Mouse (Mus musculus) heart, embryonic 12.5 days (tissue): ENCODE results near the gene Bcl2l2. TPM values are rescaled to one million over a fixed set of nuclear protein-coding genes. Genes with fewer than 3 reads are reported as not detected.

Experiments
- ATAC-seq: fragments of 200-750 bp; cut with Nextera tagmentation; 2 replicates; pipeline ENCODE4 v1.8.0; 2017; ENCODE audit warnings: moderate TSS enrichment, moderate library complexity; ENCODE audit not compliant: insufficient number of reproducible peaks, low FRiP score
- H3K27ac ChIP-seq: fragments of 300-500 bp; sonication (generic); 2 replicates; pipeline ENCODE4 v1.5.1; 2016; ENCODE audit warnings: mild to moderate bottlenecking, moderate library complexity; ENCODE audit not compliant: poor library complexity, severe bottlenecking
- H3K27me3 ChIP-seq: fragments of 300-500 bp; sonication (generic); replicated peaks from 2 replicates; pipeline ENCODE4 v1.6.1; 2016; ENCODE audit warnings: mild to moderate bottlenecking, moderate library complexity
- H3K36me3 ChIP-seq: fragments of 300-500 bp; sonication (generic); 2 replicates; pipeline ENCODE4 v1.6.1; 2016; ENCODE audit warnings: mild to moderate bottlenecking, moderate library complexity
- H3K4me1 ChIP-seq: fragments of 300-500 bp; sonication (generic); replicated peaks from 2 replicates; pipeline ENCODE4 v1.6.1; 2016; ENCODE audit warnings: mild to moderate bottlenecking
- H3K4me2 ChIP-seq: fragments of 300-500 bp; sonication (generic); 2 replicates; pipeline ENCODE4 v1.6.1; 2016; ENCODE audit warnings: mild to moderate bottlenecking, moderate library complexity
- H3K4me3 ChIP-seq: fragments of 300-500 bp; sonication (generic); 2 replicates; pipeline ENCODE4 v1.5.1; 2016; ENCODE audit warnings: mild to moderate bottlenecking
- H3K9ac ChIP-seq: fragments of 300-500 bp; sonication (generic); 2 replicates; pipeline ENCODE4 v1.6.1; 2016; ENCODE audit warnings: mild to moderate bottlenecking, moderate library complexity
- H3K9me3 ChIP-seq: fragments of 300-500 bp; sonication (generic); replicated peaks from 2 replicates; pipeline ENCODE4 v1.6.1; 2016; ENCODE audit warnings: mild to moderate bottlenecking, moderate library complexity
- WGBS: fragments of 180-500 bp; shearing (Covaris S2); methylation state at CpG from one replicate; pipeline ENCODE4 v1.1.7; 2016; 5-methylcytosine and 5-hydroxymethylcytosine counted together
- polyA plus RNA-seq: library from polyadenylated mRNA; unstranded; fragments of >200 nt; fragmentation: Nextera tagmentation; extraction: Ambion mirVana; gene quantifications from 2 replicates; pipeline ENCODE4 v1.2.1, GENCODE M21; 2016

Bcl2l2 gene
- polyA plus RNA-seq = 2.3 and 2.4 TPM in 2 replicates

DNA sequence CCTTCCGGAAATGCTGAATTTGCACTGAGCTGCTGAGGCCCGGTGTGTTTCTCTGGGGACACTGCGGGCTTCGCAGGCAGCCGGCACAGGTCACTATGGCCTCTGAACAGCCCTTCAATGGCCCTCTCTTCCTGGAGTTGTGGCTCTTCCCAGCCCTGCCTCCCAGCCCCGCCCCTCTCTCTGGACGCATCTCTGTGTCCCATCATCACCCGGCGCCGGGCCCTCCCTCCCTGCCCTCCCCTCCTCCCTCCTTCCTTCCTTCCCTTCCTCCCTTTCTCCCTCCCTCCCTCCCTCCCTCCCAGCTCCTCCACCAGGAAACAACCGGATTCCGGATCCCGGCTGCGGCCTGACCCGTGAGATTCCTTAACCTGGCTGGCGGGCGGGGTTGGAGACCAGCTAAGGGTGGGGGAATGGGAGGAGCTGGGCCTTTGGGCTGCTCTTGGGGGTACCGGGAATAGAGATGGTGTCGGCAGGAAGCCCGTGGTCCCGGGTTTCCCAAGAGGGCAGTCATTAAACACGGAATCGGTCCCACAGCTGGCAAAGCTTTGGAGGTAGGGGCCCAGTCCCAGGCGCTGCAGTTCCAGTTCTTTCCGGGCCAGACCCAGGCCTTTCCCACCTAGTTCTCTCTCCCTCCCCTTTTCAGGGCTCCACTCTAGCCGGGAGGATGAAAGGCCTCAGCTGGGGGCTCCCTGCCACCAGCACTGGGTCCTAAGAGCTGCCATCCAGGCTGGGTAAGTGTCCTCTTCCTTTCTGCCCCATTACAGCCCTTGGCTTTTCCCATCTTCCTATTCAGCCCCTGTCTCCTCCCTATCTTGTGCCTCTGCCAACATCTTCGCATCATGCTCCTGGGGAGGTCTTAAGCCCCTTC, at the start of gene Bcl2l2, which contains the start of gene Gm20521:
Gene Bcl2l2, plus strand, starts transcription at position 224 of the 868 bp plus-strand sequence.
Gene Gm20521, plus strand, starts transcription at position 288 of the 868 bp plus-strand sequence.
- Histone ChIP-seq H3K27me3 (no peaks in the 10 kb centered on the region), H3K27ac (peak within 1 kb of the TSS; percentile 96), H3K36me3 (peaks cover 25% of the 10 kb centered on the region; the same call in 1 of the 2 replicates), H3K9me3 (no peaks in the 10 kb centered on the region), H3K4me2 (peak within 1 kb of the TSS; percentile 80), H3K4me3 (peak within 1 kb of the TSS; percentile 73), H3K4me1 (peaks cover 33% of the 10 kb centered on the region), H3K9ac (peak within 1 kb of the TSS; percentile 88)
- under 1% methylated on average over 26 of the region's 27 CpGs for WGBS
- ATAC-seq = peak; percentile 91

DNA sequence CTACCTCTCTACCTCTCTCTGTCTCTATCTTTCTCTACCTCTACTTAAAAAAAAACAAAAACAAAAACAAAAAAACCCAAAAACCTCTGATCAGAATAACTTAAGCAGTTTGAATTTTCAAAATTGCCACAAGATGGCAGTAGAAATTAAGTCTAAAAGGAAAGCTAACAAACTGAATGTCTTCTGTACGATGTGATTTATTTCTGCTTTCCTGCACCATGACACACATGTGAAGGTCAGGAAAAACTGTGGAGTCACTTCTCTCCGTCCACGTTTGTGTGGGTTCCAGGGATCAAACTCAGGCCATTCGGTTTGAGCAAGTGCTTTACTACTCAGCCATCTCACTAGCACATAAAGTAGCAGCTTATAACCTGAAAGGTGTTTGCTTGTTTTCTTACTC, 39.7 kb upstream of the Bcl2l2 start:
- no peak overlapping the region for H3K4me2 ChIP-seq
- peaks cover 3% of the 10 kb centered on the region; the same call in 1 of the 2 replicates for H3K27me3 ChIP-seq
- no peak overlapping the region for H3K9ac ChIP-seq
- WGBS = 3% methylated on average over 4 of the region's 4 CpGs
- no peak overlapping the region for H3K4me3 ChIP-seq
- H3K9me3 ChIP-seq = no peaks in the 10 kb centered on the region
- no peaks in the 10 kb centered on the region for H3K4me1 ChIP-seq
- H3K36me3 ChIP-seq = no peaks in the 10 kb centered on the region
- ATAC-seq = no peak
- no peak overlapping the region for H3K27ac ChIP-seq

DNA sequence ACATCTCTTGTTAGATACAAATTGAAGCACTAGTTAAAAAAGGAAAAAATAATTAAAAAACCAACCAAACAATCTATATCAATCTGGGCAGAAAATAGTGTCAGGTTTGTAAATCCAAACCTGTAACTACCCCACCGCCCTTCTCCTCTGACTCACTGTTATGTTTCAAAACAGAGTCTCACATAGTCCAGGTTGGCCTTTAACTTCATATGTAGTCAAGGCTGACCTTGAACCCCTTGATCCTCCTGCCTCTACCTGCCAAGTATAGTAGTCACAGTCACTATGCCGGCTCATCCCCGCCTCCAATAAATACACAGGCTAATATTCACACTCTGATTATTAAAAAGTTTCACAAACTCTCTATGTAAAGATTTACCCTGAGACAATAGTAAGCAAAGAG, 27.5 kb upstream of the Bcl2l2 start:
- Histone ChIP-seq H3K27ac (no peak overlapping the region), H3K36me3 (peaks cover 34% of the 10 kb centered on the region), H3K27me3 (no peaks in the 10 kb centered on the region), H3K4me3 (no peak overlapping the region), H3K4me1 (no peaks in the 10 kb centered on the region), H3K4me2 (no peak overlapping the region), H3K9me3 (no peaks in the 10 kb centered on the region), H3K9ac (no peak overlapping the region)
- WGBS = 90% methylated on average over 3 of the region's 3 CpGs
- no peak for ATAC-seq

DNA sequence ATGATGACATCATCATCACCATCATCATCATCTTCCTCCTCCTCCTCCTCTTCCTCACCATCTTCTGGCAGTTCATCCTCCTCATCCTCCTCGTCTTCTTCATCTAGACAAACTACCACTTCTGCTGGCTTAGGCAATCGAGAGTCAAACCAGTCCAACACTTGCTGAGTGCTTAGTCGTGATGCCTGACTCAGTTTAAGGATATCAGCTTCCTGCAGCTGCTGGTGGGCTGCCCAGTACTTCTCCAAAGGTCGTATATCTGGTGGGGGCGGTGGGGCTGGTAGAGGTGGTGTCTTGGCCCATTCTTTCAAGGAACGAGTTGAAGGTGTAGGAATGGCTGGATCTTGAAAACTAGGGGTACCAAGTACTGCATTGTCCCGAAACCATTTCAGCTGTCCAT, 26.5 kb upstream of the Bcl2l2 start:
- Histone ChIP-seq H3K27ac (no peak overlapping the region), H3K4me3 (no peak overlapping the region), H3K9ac (no peak overlapping the region), H3K4me1 (no peaks in the 10 kb centered on the region), H3K9me3 (no peaks in the 10 kb centered on the region), H3K36me3 (peaks cover 34% of the 10 kb centered on the region), H3K4me2 (no peak overlapping the region), H3K27me3 (no peaks in the 10 kb centered on the region)
- ATAC-seq = no peak
- 72% methylated on average over 7 of the region's 7 CpGs for WGBS

DNA sequence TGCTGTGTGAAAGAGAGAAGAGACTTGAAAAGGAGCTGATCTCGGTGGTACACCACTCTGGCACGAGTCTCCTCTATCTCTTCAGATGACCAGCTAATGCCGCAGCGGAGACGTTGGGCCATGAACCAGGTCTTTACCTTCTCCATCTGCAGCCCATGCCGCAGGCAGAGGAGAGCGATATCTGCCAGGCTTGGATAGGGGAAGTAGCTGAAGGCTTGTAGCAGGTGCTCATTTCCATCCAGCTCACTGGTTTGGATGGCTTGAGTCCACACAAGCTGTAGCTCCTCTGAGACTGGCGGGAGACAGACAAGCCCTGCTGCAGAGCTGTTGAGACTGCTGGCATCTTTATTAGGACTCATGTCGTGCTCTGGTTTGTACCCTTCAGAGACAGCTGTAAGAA, 25.3 kb upstream of the Bcl2l2 start:
- no peaks in the 10 kb centered on the region for H3K9me3 ChIP-seq
- H3K4me3 ChIP-seq = no peak overlapping the region
- H3K27me3 ChIP-seq = no peaks in the 10 kb centered on the region
- peaks cover 34% of the 10 kb centered on the region for H3K36me3 ChIP-seq
- no peak for ATAC-seq
- H3K9ac ChIP-seq = no peak overlapping the region
- no peak overlapping the region for H3K4me2 ChIP-seq
- H3K4me1 ChIP-seq = no peaks in the 10 kb centered on the region
- 84% methylated on average over 9 of the region's 9 CpGs for WGBS
- no peak overlapping the region for H3K27ac ChIP-seq

DNA sequence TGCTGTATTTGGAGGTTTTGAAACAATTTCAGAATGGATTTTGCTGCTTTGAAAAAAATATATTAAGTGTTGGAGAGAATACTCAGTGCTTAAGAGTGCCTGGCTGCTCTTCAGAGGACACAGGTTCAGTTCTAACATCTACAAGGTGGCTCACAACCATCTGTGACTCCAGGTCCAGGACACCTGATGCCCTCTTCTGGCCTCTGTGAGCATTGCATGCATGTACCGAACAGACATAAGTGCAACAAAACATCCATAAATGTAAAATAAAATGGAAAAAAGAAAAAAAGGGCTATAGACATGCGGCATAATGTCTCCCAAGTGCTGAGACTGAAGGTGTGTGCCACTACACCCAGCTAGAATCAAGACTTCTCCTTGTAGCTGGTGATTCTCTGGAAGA, 22.7 kb upstream of the Bcl2l2 start:
- no peak overlapping the region for H3K4me3 ChIP-seq
- H3K27ac ChIP-seq = no peak overlapping the region
- peaks cover 24% of the 10 kb centered on the region for H3K36me3 ChIP-seq
- ATAC-seq = no peak
- no peaks in the 10 kb centered on the region for H3K9me3 ChIP-seq
- no peak overlapping the region for H3K4me2 ChIP-seq
- H3K4me1 ChIP-seq = peaks cover 3% of the 10 kb centered on the region
- no peak overlapping the region for H3K9ac ChIP-seq
- 49% methylated on average over 2 of the region's 2 CpGs for WGBS
- H3K27me3 ChIP-seq = no peaks in the 10 kb centered on the region

DNA sequence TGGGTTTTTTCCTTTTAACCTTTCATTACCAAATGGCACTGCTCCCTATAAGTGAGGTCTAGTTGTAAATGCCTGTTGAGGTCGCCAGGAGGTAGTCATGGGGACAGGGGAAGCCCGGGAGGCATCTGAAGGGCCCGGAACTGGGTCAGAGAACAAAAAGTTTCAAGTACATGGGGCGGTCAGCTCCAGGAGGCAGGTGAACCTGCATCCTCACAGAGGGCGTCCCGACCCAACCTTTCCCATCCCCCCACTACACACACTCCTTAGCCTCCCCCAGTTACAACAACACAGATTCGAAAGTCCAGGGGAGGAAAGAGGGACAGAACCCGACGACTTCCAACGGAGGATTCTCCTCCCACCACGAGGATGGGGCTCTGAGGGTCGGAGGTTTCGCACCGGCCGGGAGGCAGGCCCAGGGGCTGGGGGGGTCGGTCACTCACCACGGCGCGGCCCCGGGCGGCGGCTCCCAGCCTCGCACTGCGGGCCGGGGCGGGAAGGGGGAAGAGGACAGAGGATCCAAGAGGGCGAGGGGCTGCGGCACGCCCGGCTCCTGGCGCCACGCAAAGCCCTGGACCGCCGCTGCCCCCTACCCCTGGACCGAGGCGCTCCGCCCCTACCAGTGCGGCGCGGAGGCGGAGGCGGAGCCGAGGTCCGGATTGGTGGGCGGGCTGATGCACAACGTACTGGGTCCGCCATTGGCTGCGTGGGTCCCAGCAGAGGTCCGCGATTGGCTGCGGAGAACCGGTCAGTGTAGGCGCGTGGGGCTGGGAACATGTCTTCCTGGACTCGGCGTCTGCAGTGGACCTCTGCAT, 19.5 kb upstream of the Bcl2l2 start:
- H3K27me3 ChIP-seq = no peaks in the 10 kb centered on the region
- H3K36me3 ChIP-seq = no peaks in the 10 kb centered on the region
- ATAC-seq = peak; percentile 100
- under 1% methylated on average over 50 of the region's 56 CpGs for WGBS
- peak overlapping the region; percentile 76 for H3K27ac ChIP-seq
- H3K4me3 ChIP-seq = peak overlapping the region; percentile 99
- peak overlapping the region; percentile 72 for H3K4me2 ChIP-seq
- H3K9me3 ChIP-seq = no peaks in the 10 kb centered on the region
- peaks cover 3% of the 10 kb centered on the region for H3K4me1 ChIP-seq
- H3K9ac ChIP-seq = peak overlapping the region; percentile 97

DNA sequence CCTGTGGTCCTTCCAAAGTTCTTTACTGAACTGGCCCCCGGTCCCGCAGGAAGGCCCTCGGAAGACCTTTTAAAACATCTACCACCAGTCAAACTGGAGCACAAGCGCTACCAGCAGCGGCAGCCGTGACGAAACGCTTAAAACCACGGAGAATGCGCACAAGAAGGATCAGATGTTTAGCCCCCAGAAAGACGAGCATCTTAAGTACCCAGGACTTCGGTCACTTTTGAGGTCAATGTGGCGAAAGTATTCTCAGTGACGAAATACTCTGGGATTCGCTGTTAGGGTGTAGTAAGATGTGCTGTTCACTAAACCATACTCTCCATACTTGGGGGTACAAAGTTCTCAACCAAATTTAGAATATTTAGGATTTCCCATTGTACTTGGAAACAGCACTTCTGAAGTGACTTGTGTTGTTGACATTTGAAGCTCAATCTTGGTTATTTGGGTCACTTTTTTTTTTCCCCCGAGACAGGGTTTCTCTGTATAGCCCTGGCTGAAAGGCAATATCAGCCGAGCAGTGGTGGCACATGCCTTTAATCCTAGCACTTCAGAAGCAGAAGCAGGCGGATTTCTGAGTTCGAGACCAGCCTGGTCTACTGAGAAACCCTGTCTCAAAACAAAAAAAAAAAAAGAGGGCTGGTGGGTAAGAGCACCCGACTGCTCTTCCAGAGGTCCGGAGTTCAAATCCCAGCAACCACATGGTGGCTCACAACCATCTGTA, 18.7 kb upstream of the Bcl2l2 start:
- H3K4me3 ChIP-seq = peak overlapping the region; percentile 99
- peak overlapping the region; percentile 76; the same call in 1 of the 2 replicates for H3K27ac ChIP-seq
- no peaks in the 10 kb centered on the region for H3K27me3 ChIP-seq
- 14% methylated on average over 21 of the region's 21 CpGs for WGBS
- peak overlapping the region; percentile 97 for H3K9ac ChIP-seq
- peaks cover 3% of the 10 kb centered on the region for H3K4me1 ChIP-seq
- H3K4me2 ChIP-seq = peak overlapping the region; percentile 72
- H3K9me3 ChIP-seq = no peaks in the 10 kb centered on the region
- no peak for ATAC-seq
- H3K36me3 ChIP-seq = no peaks in the 10 kb centered on the region

DNA sequence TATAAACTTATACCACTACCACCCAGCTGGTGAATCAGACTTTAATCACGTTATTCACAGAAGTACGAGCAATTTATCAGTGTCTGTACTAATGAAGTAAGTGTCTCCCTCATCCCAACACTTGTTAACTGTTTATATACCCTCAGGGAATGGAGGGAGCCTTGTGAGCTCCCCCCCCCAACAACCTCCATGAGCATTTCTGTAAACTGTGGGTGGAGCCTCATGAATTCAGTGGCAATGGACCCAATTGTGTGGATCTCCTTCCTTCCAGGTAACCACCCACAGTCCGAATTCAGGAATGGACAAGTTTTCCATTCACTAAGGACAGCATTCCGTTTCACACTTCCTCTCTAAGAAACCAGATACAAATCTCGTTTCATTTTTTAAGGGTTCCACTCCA, 17.6 kb upstream of the Bcl2l2 start:
- Histone ChIP-seq H3K4me3 (no peak overlapping the region), H3K27ac (no peak overlapping the region), H3K36me3 (no peaks in the 10 kb centered on the region), H3K9me3 (no peaks in the 10 kb centered on the region), H3K27me3 (no peaks in the 10 kb centered on the region), H3K9ac (no peak overlapping the region), H3K4me2 (no peak overlapping the region), H3K4me1 (peaks cover 3% of the 10 kb centered on the region)
- ATAC-seq = no peak
- 75% methylated on average over 5 of the region's 5 CpGs for WGBS

DNA sequence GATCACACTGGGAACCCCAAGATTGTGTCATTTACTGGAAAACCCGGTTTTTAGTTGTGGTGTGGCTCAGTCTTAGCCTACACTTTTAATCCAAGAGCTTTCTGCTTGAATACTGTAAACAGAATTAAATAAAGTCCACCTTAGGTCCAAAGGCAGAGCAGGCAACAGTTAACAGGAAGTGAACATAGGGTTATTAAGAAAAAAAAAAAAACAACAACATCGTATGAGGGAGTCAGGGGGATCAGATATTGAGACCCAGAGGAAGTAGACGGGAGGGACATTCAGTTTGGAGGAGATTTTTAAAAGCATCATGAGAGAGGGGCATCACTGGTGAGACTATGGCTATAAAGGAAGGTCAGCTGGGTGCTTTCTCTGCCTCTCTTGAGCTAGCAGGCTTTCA, 16.9 kb upstream of the Bcl2l2 start:
- 71% methylated on average over 3 of the region's 3 CpGs for WGBS
- no peaks in the 10 kb centered on the region for H3K27me3 ChIP-seq
- peaks cover 3% of the 10 kb centered on the region for H3K4me1 ChIP-seq
- no peaks in the 10 kb centered on the region for H3K9me3 ChIP-seq
- ATAC-seq = no peak
- H3K9ac ChIP-seq = no peak overlapping the region
- H3K36me3 ChIP-seq = no peaks in the 10 kb centered on the region
- no peak overlapping the region for H3K27ac ChIP-seq
- no peak overlapping the region for H3K4me3 ChIP-seq
- no peak overlapping the region for H3K4me2 ChIP-seq

DNA sequence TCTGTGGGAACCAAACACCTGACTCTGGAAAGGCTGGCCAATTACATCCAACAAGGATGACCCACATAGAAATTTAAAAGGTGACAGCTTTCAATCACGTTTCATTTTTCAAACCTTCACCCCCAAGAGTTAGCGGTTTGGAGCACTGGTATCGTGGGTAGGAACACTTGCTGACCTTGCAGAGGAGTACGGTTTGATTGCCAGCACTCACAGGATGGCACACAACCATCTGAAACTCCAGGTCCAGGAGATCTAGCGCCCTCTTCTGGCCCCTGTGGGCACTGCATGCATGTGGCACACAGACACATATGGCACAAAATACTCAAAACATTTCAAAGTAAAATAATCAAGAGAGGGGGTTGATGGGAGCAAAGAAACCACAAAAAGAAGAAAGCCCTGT, 16.2 kb upstream of the Bcl2l2 start:
- H3K9ac ChIP-seq = no peak overlapping the region
- H3K4me1 ChIP-seq = peaks cover 3% of the 10 kb centered on the region
- no peak overlapping the region for H3K27ac ChIP-seq
- ATAC-seq = no peak
- H3K36me3 ChIP-seq = no peaks in the 10 kb centered on the region
- 44% methylated on average over 5 of the region's 5 CpGs for WGBS
- H3K9me3 ChIP-seq = no peaks in the 10 kb centered on the region
- no peak overlapping the region for H3K4me2 ChIP-seq
- H3K27me3 ChIP-seq = no peaks in the 10 kb centered on the region
- no peak overlapping the region for H3K4me3 ChIP-seq
